Comparison of ENCODE assay signal across 9 mouse cellular contexts in the genomic region with DNA sequence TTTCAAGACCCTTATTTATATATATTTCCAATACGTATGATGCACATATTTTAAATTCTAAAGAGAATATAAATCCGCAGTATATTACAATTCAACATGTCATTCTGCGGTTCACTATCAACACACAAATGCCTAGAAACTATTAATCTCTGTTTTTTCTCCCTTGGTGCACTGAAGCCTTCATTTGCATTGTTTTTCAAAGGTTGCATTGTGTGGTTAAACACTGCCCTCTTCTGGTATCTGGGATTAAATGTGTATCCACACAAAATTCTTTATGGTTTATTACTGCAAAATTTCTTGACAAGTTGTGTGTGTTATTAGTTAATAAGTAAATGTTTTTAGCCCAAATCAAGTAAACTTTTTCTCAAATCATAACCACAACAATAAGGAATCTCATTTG. TPM values are rescaled to one million over a fixed set of nuclear protein-coding genes. Genes with fewer than 3 reads are reported as not detected.
DNase-seq lines count a peak whose midpoint lies in the region; ATAC-seq and TF ChIP-seq lines count a peak whose summit lies in the region.
"Had no signal": no experiment of that assay in that cellular context is flagged by ENCODE, and none has a peak within 500 bp of the region (broad histone marks: within the 10 kb centered on the region; RNA-seq: fewer than 3 reads in every experiment).

No protein-coding gene starts in this region.

- H3ac ChIP-seq in C2C12 (ENCODE audit: control insufficient read depth, insufficient read length, low read depth), result no peak overlapping the region

- H3K4me3 ChIP-seq in kidney, adult 2 months (ENCODE audit: insufficient read depth, low read depth, low read length), result no peak overlapping the region
- no peak overlapping the region for H3K4me3 ChIP-seq in C2C12 (ENCODE audit: insufficient read depth, poor library complexity, severe bottlenecking)
- H3K4me3 ChIP-seq: liver, embryonic 15.5 days had no signal

- H3K79me2 ChIP-seq in C2C12 (ENCODE audit: control insufficient read depth, insufficient read depth), result peaks cover 30% of the 10 kb centered on the region

- H3K4me1 ChIP-seq in kidney, adult 2 months (ENCODE audit: control insufficient read depth, insufficient read depth, low read length), result no peaks in the 10 kb centered on the region; the same call in 1 of the 2 replicates

- H3K36me3 ChIP-seq in kidney, adult 2 months (ENCODE audit: control insufficient read depth, insufficient read depth, low read length), result no peaks in the 10 kb centered on the region
- peaks cover 11% of the 10 kb centered on the region for H3K36me3 ChIP-seq in C2C12 (ENCODE audit: control insufficient read depth, insufficient read depth)

- peak; percentile 19; the same call in 1 of the 2 replicates for TF ChIP-seq CTCF in kidney, adult 2 months (conservative IDR thresholded peaks at IDR 0.05; ENCODE audit: insufficient read depth, insufficient read length, low read depth, low read length)
- peak; percentile 3 for TF ChIP-seq CTCF in C2C12 (IDR thresholded peaks at IDR 0.05; ENCODE audit: control insufficient read depth, insufficient read depth, insufficient read length)

- no peaks in the 10 kb centered on the region for H3K27me3 ChIP-seq in kidney, adult 2 months (replicated peaks; ENCODE audit: control insufficient read depth, insufficient read depth, low read length)
- H3K27me3 ChIP-seq in C2C12 (ENCODE audit: control insufficient read depth, insufficient read depth, insufficient read length), result no peaks in the 10 kb centered on the region
- H3K27me3 ChIP-seq: liver, embryonic 15.5 days had no signal

- no peak for TF ChIP-seq POLR2A in kidney, adult 2 months (IDR thresholded peaks at IDR 0.05; ENCODE audit: low read depth, low read length)

- H3K79me3 ChIP-seq in C2C12 (ENCODE audit: low read depth), result peaks cover 24% of the 10 kb centered on the region

- H3K27ac ChIP-seq in kidney, adult 2 months (ENCODE audit: insufficient read depth, low read depth, low read length), result no peak overlapping the region
- H3K27ac ChIP-seq: liver, embryonic 15.5 days had no signal

- peak; percentile 37; the same call in 1 of the 2 replicates for ATAC-seq in neutrophil, adult 5-6 weeks (ENCODE audit: extremely low read depth, insufficient number of reproducible peaks, low FRiP score, poor library complexity, severe bottlenecking)

- WGBS in kidney, adult 2 months, result 37% methylated on average over 3 of the region's 3 CpGs

- DNase-seq in kidney, adult 2 months, result peak; percentile 62
- no peak for DNase-seq in kidney, postnatal 10 days
- DNase-seq in 3T3-L1 (ENCODE audit: low read depth, low spot score), result peak; percentile 87
- DNase-seq in cerebellum, postnatal 14 days, result peak; percentile 50 to 69
- DNase-seq in gastrocnemius, postnatal 25 days, result no peak
- no peak for DNase-seq in ovary, postnatal 36 days (ENCODE audit: low spot score)

TF ChIP-seq in C2C12, 6 proteins besides CTCF, POLR2A, EP300 and RAD21:
- TF ChIP-seq USF1 (IDR thresholded peaks at IDR 0.05; ENCODE audit: low read depth), result no peak
- no peak for TF ChIP-seq MAX (IDR thresholded peaks at IDR 0.05)
- TF ChIP-seq MYOD1 (IDR thresholded peaks at IDR 0.05; ENCODE audit: control insufficient read depth, insufficient read length, low read depth), result no peak
- no peak for TF ChIP-seq FOSL1 (IDR thresholded peaks at IDR 0.05; ENCODE audit: insufficient read depth, low read length, poor library complexity, severe bottlenecking)
- no peak for TF ChIP-seq CEBPB (IDR thresholded peaks at IDR 0.05; ENCODE audit: low read depth)
- TF ChIP-seq MYOG (IDR thresholded peaks at IDR 0.05; ENCODE audit: control insufficient read depth, extremely low read depth, insufficient read length), result no peak

RNA-seq across cellular contexts. Expression of a gene that starts 1.9 kb away (rescaled TPM):
- 1.6 and 2.5 TPM in 2 replicates for polyA plus RNA-seq in kidney, adult 2 months (2012; rRNA removed)
- polyA plus RNA-seq in C2C12 (2012; fragmentation: generic; extraction: Trizol), result 49.0 TPM
- 7.0 and 14.5 TPM in 2 replicates for total RNA-seq in neutrophil, adult 5-6 weeks (2017)
- 1 to 10 TPM; 1.5 to 1.7 TPM for total RNA-seq in gastrocnemius, postnatal 25 days (2021)

RNA-seq across cellular contexts. Expression of a gene that starts 26.7 kb away (rescaled TPM):
- not detected in 2 replicates for polyA plus RNA-seq in kidney, adult 2 months (2012; rRNA removed)
- polyA plus RNA-seq in C2C12 (2012; fragmentation: generic; extraction: Trizol), result 0.01 TPM
- total RNA-seq in neutrophil, adult 5-6 weeks (2017), result not detected in 2 replicates
- total RNA-seq in gastrocnemius, postnatal 25 days (2021), result not detected

Comparison
In these comparisons a context has a peak if more than half of its experiments do, and no peak if none do; other contexts are left out.
1. DNase-seq: peak in kidney, adult 2 months (single experiment), 3T3-L1 (single experiment) and cerebellum, postnatal 14 days (2 of 2); none in kidney, postnatal 10 days (single experiment), gastrocnemius, postnatal 25 days (single experiment) and ovary, postnatal 36 days (single experiment).